Mouse (Mus musculus) megakaryocyte, embryonic 14.5 days (primary cell): Measurements from ENCODE around the gene Chid1.

Experiments used
- FLI1 ChIP-seq: IDR thresholded peaks from 2 replicates; pipeline ENCODE4 v1.6.1; 2012; ENCODE audit warnings: low read length, inconsistent platforms, mixed read lengths
- GATA1 ChIP-seq: IDR thresholded peaks from 3 replicates; pipeline ENCODE4 v1.6.1; 2012; ENCODE audit warnings: mixed read lengths, low read length, inconsistent platforms, borderline replicate concordance

- TF ChIP-seq GATA1 (no peak), FLI1 (no peak)
Observed at GRCm38 (mm10) chr7:141502556-141502905, 37.1 kb downstream of the Chid1 start.
